In genomic region chr3:101003575-101004356, GRCm38 (mm10) we compare ENCODE assay signal across 20 mouse cellular contexts. TPM values are rescaled to one million over a fixed set of nuclear protein-coding genes. Genes with fewer than 3 reads are reported as not detected.
A peak's percentile ranks its signal among the peaks of the same experiment; 100 is the strongest.
DNase-seq lines count a peak whose midpoint lies in the region; ATAC-seq and TF ChIP-seq lines count a peak whose summit lies in the region.
"Had no signal": no experiment of that assay in that cellular context is flagged by ENCODE, and none has a peak within 500 bp of the region (broad histone marks: within the 10 kb centered on the region; RNA-seq: fewer than 3 reads in every experiment).

No protein-coding gene starts in this region.

- TF ChIP-seq POLR2A in thymus, adult 2 months (IDR thresholded peaks at IDR 0.05; ENCODE audit: control insufficient read depth, extremely low read depth, insufficient read depth, low read length, poor library complexity) = no peak

- no peak for DNase-seq in thymus, adult 2 months
- no peak for DNase-seq in thymus, postnatal 10 days (ENCODE audit: low spot score in 2 of 2)
- DNase-seq in testis, postnatal 10 days (ENCODE audit: low spot score) = no peak
- no peak for DNase-seq in MN1 (ENCODE audit: low spot score)
- DNase-seq: cerebellum, adult 9-11 months; gastrocnemius, postnatal 36 days; retina, postnatal 1 day had no signal

- WGBS in intestine, postnatal 0 days = 83% methylated on average over 15 of the region's 15 CpGs
- WGBS in intestine, embryonic 16.5 days = 84% methylated on average over 15 of the region's 15 CpGs
- WGBS in thymus, adult 2 months = 20% methylated on average over 15 of the region's 15 CpGs

- H3K9ac ChIP-seq in intestine, postnatal 0 days (ENCODE audit: low read depth, low read length) = no peak overlapping the region
- no peak overlapping the region for H3K9ac ChIP-seq in intestine, embryonic 16.5 days (ENCODE audit: low read depth, low read length)
- H3K9ac ChIP-seq: embryonic facial prominence, embryonic 13.5 days; forebrain, embryonic 15.5 days; hindbrain, embryonic 13.5 days; intestine, embryonic 15.5 days; kidney, embryonic 15.5 days; lung, embryonic 15.5 days had no signal

- no peak overlapping the region for H3K4me3 ChIP-seq in intestine, postnatal 0 days (ENCODE audit: low read depth, low read length)
- H3K4me3 ChIP-seq in intestine, embryonic 16.5 days (ENCODE audit: low read length) = no peak overlapping the region
- no peak overlapping the region for H3K4me3 ChIP-seq in thymus, adult 2 months (ENCODE audit: control insufficient read depth, insufficient read depth, low read length)
- no peak overlapping the region for H3K4me3 ChIP-seq in brown adipose tissue, adult 24 weeks (ENCODE audit: insufficient read depth, low read depth, low read length)
- H3K4me3 ChIP-seq: embryonic facial prominence, embryonic 13.5 days; forebrain, embryonic 15.5 days; heart, embryonic 10.5 days; hindbrain, embryonic 13.5 days; intestine, embryonic 15.5 days; kidney, embryonic 15.5 days; lung, embryonic 15.5 days had no signal

- H3K9me3 ChIP-seq in intestine, postnatal 0 days (ENCODE audit: control insufficient read depth) = no peaks in the 10 kb centered on the region
- no peaks in the 10 kb centered on the region for H3K9me3 ChIP-seq in intestine, embryonic 16.5 days (ENCODE audit: control insufficient read depth, low read length)
- H3K9me3 ChIP-seq: embryonic facial prominence, embryonic 13.5 days; forebrain, embryonic 15.5 days; heart, embryonic 10.5 days; hindbrain, embryonic 13.5 days; intestine, embryonic 15.5 days; kidney, embryonic 15.5 days; lung, embryonic 15.5 days had no signal

- H3K27ac ChIP-seq in intestine, postnatal 0 days (ENCODE audit: low read depth, low read length) = no peak overlapping the region
- no peak overlapping the region for H3K27ac ChIP-seq in intestine, embryonic 16.5 days (ENCODE audit: low read length)
- H3K27ac ChIP-seq in thymus, adult 2 months (ENCODE audit: control insufficient read depth, insufficient read depth, low read length) = no peak overlapping the region
- H3K27ac ChIP-seq in brown adipose tissue, adult 24 weeks (replicated peaks; ENCODE audit: low read depth, low read length) = peak overlapping the region; percentile 74
- H3K27ac ChIP-seq: embryonic facial prominence, embryonic 13.5 days; forebrain, embryonic 15.5 days; heart, embryonic 10.5 days; hindbrain, embryonic 13.5 days; intestine, embryonic 15.5 days; kidney, embryonic 15.5 days; lung, embryonic 15.5 days had no signal

- ATAC-seq in intestine, postnatal 0 days = no peak
- ATAC-seq in intestine, embryonic 16.5 days = no peak
- ATAC-seq in megakaryocyte progenitor cell, adult 5-6 weeks (replicated peaks; ENCODE audit: poor library complexity) = peak; percentile 71
- ATAC-seq: CD4-positive, CD25-positive, alpha-beta regulatory T cell, adult 4 months; forebrain, embryonic 15.5 days; intestine, embryonic 15.5 days had no signal

- H3K36me3 ChIP-seq in intestine, postnatal 0 days (ENCODE audit: control insufficient read depth, insufficient read depth) = no peaks in the 10 kb centered on the region
- no peaks in the 10 kb centered on the region for H3K36me3 ChIP-seq in intestine, embryonic 16.5 days (ENCODE audit: control insufficient read depth, insufficient read depth, low read length)
- no peaks in the 10 kb centered on the region for H3K36me3 ChIP-seq in thymus, adult 2 months (ENCODE audit: control insufficient read depth, insufficient read depth, low read length)
- H3K36me3 ChIP-seq: embryonic facial prominence, embryonic 13.5 days; forebrain, embryonic 15.5 days; hindbrain, embryonic 13.5 days; intestine, embryonic 15.5 days; kidney, embryonic 15.5 days; lung, embryonic 15.5 days had no signal

- H3K4me2 ChIP-seq in intestine, postnatal 0 days (replicated peaks; ENCODE audit: low read depth) = no peak overlapping the region
- H3K4me2 ChIP-seq in intestine, embryonic 16.5 days (ENCODE audit: low read depth, low read length) = no peak overlapping the region
- H3K4me2 ChIP-seq: embryonic facial prominence, embryonic 13.5 days; forebrain, embryonic 15.5 days; hindbrain, embryonic 13.5 days; intestine, embryonic 15.5 days; kidney, embryonic 15.5 days; lung, embryonic 15.5 days had no signal

- H3K4me1 ChIP-seq in intestine, postnatal 0 days (replicated peaks; ENCODE audit: control insufficient read depth, insufficient read depth, low read length) = 0 out of 2 replicates have a peak, but pooled peaks cover 7% of the 10 kb centered on the region
- no peaks in the 10 kb centered on the region for H3K4me1 ChIP-seq in intestine, embryonic 16.5 days (ENCODE audit: control insufficient read depth, insufficient read depth, low read length)
- peaks cover 9% of the 10 kb centered on the region for H3K4me1 ChIP-seq in thymus, adult 2 months (replicated peaks; ENCODE audit: control insufficient read depth, insufficient read depth, low read length)
- H3K4me1 ChIP-seq in brown adipose tissue, adult 24 weeks (ENCODE audit: control insufficient read depth, insufficient read depth, insufficient read length, low read length) = no peaks in the 10 kb centered on the region
- H3K4me1 ChIP-seq: forebrain, embryonic 15.5 days; intestine, embryonic 15.5 days had no signal

- H3K27me3 ChIP-seq in intestine, postnatal 0 days (replicated peaks; ENCODE audit: control insufficient read depth, insufficient read depth, low read length) = no peaks in the 10 kb centered on the region
- H3K27me3 ChIP-seq in intestine, embryonic 16.5 days (replicated peaks; ENCODE audit: control insufficient read depth, insufficient read depth, low read length) = no peaks in the 10 kb centered on the region
- H3K27me3 ChIP-seq in thymus, adult 2 months (ENCODE audit: control insufficient read depth, insufficient read depth, low read length) = no peaks in the 10 kb centered on the region
- H3K27me3 ChIP-seq: embryonic facial prominence, embryonic 13.5 days; forebrain, embryonic 15.5 days; hindbrain, embryonic 13.5 days; intestine, embryonic 15.5 days; kidney, embryonic 15.5 days; lung, embryonic 15.5 days had no signal

- 0 out of 2 replicates have a peak, but pooled peaks have one; percentile 20 for TF ChIP-seq CTCF in intestine, postnatal 0 days (IDR thresholded peaks at IDR 0.05; ENCODE audit: low read depth)
- peak; percentile 36; the same call in 1 of the 2 replicates for TF ChIP-seq CTCF in thymus, adult 2 months (IDR thresholded peaks at IDR 0.05; ENCODE audit: borderline replicate concordance, control insufficient read depth, extremely low read depth, insufficient read depth, low read length, poor library complexity)

RNA-seq across cellular contexts. Expression of gene Cd101, which starts 25.6 kb away (rescaled TPM):
- 1.0 and 1.1 TPM in 2 replicates for polyA plus RNA-seq in intestine, postnatal 0 days (2015; fragmentation: Nextera tagmentation; extraction: Ambion mirVana)
- polyA plus RNA-seq in intestine, embryonic 16.5 days (2015; fragmentation: Nextera tagmentation; extraction: Ambion mirVana) = 0.09 and 0.13 TPM in 2 replicates
- 1.4 and 1.6 TPM in 2 replicates for polyA plus RNA-seq in thymus, adult 2 months (2012; rRNA removed)
- not detected in 2 replicates for polyA plus RNA-seq in brown adipose tissue, adult 24 weeks (2012; ENCODE audit: insufficient read depth, insufficient read length, missing spikeins)
- total RNA-seq in megakaryocyte progenitor cell, adult 5-6 weeks (2015) = 0.20 TPM in 1 of 2 replicates, not detected in the other
- 0.41 and 0.42 TPM in 2 replicates for total RNA-seq in megakaryocyte progenitor cell, adult 5-6 weeks (2017)
- total RNA-seq: MEL had no signal
- polyA plus RNA-seq: hindbrain, embryonic 13.5 days had no signal

RNA-seq across cellular contexts. Expression of gene Ttf2, which starts 34.3 kb away (rescaled TPM):
- 2.7 and 3.4 TPM in 2 replicates for polyA plus RNA-seq in intestine, postnatal 0 days (2015; fragmentation: Nextera tagmentation; extraction: Ambion mirVana)
- polyA plus RNA-seq in intestine, embryonic 16.5 days (2015; fragmentation: Nextera tagmentation; extraction: Ambion mirVana) = 8.9 and 10.5 TPM in 2 replicates
- polyA plus RNA-seq in thymus, adult 2 months (2012; rRNA removed) = 9.4 and 13.1 TPM in 2 replicates
- 2.3 and 4.0 TPM in 2 replicates for polyA plus RNA-seq in brown adipose tissue, adult 24 weeks (2012; ENCODE audit: insufficient read depth, insufficient read length, missing spikeins)
- total RNA-seq in megakaryocyte progenitor cell, adult 5-6 weeks (2015) = 22.0 and 22.4 TPM in 2 replicates
- 30.1 and 30.4 TPM in 2 replicates for total RNA-seq in megakaryocyte progenitor cell, adult 5-6 weeks (2017)
